Mouse (Mus musculus) thymus, adult 2 months (tissue): ENCODE measurements around the gene Macrod1. TPM values are rescaled to one million over a fixed set of nuclear protein-coding genes. Genes with fewer than 3 reads are reported as not detected.

ENCODE experiments used
- DNase-seq: peaks from one replicate; pipeline ENCODE4 v3.0.0; 2021
- H3K27ac ChIP-seq: fragments of 200-500 bp; 2 replicates; pipeline ENCODE4 v1.5.1; 2012; ENCODE audit warnings: low read length, control low read depth; ENCODE audit not compliant: control insufficient read depth, insufficient read depth
- H3K27me3 ChIP-seq: fragments of 200-500 bp; 2 replicates; pipeline ENCODE4 v1.6.1; 2012; ENCODE audit warnings: mild to moderate bottlenecking, low read length, moderate library complexity, mixed read lengths; ENCODE audit not compliant: control insufficient read depth, insufficient read depth
- H3K36me3 ChIP-seq: fragments of 200-500 bp; 2 replicates; pipeline ENCODE4 v1.6.1; 2012; ENCODE audit warnings: mild to moderate bottlenecking, low read length, moderate library complexity; ENCODE audit not compliant: control insufficient read depth, insufficient read depth
- H3K4me1 ChIP-seq: fragments of 200-500 bp; replicated peaks from 2 replicates; pipeline ENCODE4 v1.6.1; 2012; ENCODE audit warnings: low read length; ENCODE audit not compliant: control insufficient read depth, insufficient read depth
- H3K4me3 ChIP-seq: fragments of 200-500 bp; 2 replicates; pipeline ENCODE4 v1.5.1; 2012; ENCODE audit warnings: mild to moderate bottlenecking, low read length, control low read depth, moderate library complexity; ENCODE audit not compliant: control insufficient read depth, insufficient read depth
- CTCF ChIP-seq: fragments of 200-500 bp; IDR thresholded peaks from 2 replicates; pipeline ENCODE4 v1.5.1; 2012; ENCODE audit warnings: mild to moderate bottlenecking, control low read depth, low read length, moderate library complexity, borderline replicate concordance; ENCODE audit not compliant: control insufficient read depth, poor library complexity, insufficient read depth; ENCODE audit errors: extremely low read depth
- POLR2A ChIP-seq: fragments of 200-500 bp; IDR thresholded peaks from 2 replicates; pipeline ENCODE4 v1.6.1; 2012; ENCODE audit warnings: mild to moderate bottlenecking, low read length, control low read depth, moderate library complexity; ENCODE audit not compliant: control insufficient read depth, poor library complexity, insufficient read depth; ENCODE audit errors: extremely low read depth
- WGBS: fragments of 180-500 bp; shearing (Covaris S2); methylation state at CpG from one replicate; pipeline ENCODE4 v1.1.7; 2018; 5-methylcytosine and 5-hydroxymethylcytosine counted together
- polyA plus RNA-seq: library from polyadenylated mRNA; depleted of rRNA; stranded (reverse); fragments of >200 nt; gene quantifications from 2 replicates; pipeline ENCODE4 v1.2.3, GENCODE M21; 2012

Macrod1 gene
- polyA plus RNA-seq, 1 experiment = 49.3 TPM

- DNase-seq = no peak
- TF ChIP-seq POLR2A (no peak), CTCF (no peak)
- WGBS = 87% methylated on average over 9 of the region's 9 CpGs
Observed at GRCm38 (mm10) chr19:7105544-7105943, 48.9 kb downstream of the Macrod1 start, which contains the start of gene Flrt1. Gene Flrt1, minus strand, starts transcription at chr19:7105729.

GRCm38 (mm10) chr19:7106566-7106965 is 50.0 kb downstream of the Macrod1 start:
- Histone ChIP-seq H3K36me3 (no peaks in the 10 kb centered on the region), H3K27ac (no peak overlapping the region), H3K4me1 (peaks cover 15% of the 10 kb centered on the region), H3K27me3 (no peaks in the 10 kb centered on the region), H3K4me3 (no peak overlapping the region)
- DNase-seq = no peak
- TF ChIP-seq CTCF = no peak
- no peak for TF ChIP-seq POLR2A
- WGBS = 95% methylated on average over 2 of the region's 2 CpGs

More at GRCm38 (mm10) chr19:7105544-7105943, 48.9 kb downstream of the Macrod1 start, which contains the start of gene Flrt1:
- Histone ChIP-seq H3K27ac (no peak within 1 kb of the TSS), H3K4me3 (no peak within 1 kb of the TSS), H3K27me3 (no peaks in the 10 kb centered on the region), H3K36me3 (no peaks in the 10 kb centered on the region), H3K4me1 (peaks cover 12% of the 10 kb centered on the region)

GRCm38 (mm10) chr19:7107174-7107573 is 50.6 kb downstream of the Macrod1 start:
- Histone ChIP-seq H3K4me3 (no peak overlapping the region), H3K36me3 (no peaks in the 10 kb centered on the region), H3K27me3 (no peaks in the 10 kb centered on the region), H3K27ac (no peak overlapping the region), H3K4me1 (peaks cover 15% of the 10 kb centered on the region)
- WGBS = 93% methylated on average over 4 of the region's 4 CpGs
- TF ChIP-seq POLR2A (no peak), CTCF (no peak)
- no peak for DNase-seq

- peaks cover 15% of the 10 kb centered on the region for H3K4me1 ChIP-seq
- peak; percentile 35 for DNase-seq
- H3K27me3 ChIP-seq = no peaks in the 10 kb centered on the region
- no peak overlapping the region for H3K4me3 ChIP-seq
- no peaks in the 10 kb centered on the region for H3K36me3 ChIP-seq
- 65% methylated on average over 6 of the region's 6 CpGs for WGBS
- TF ChIP-seq POLR2A (no peak), CTCF (0 out of 2 replicates have a peak, but pooled peaks have one; percentile 38)
- no peak overlapping the region for H3K27ac ChIP-seq
Observed at GRCm38 (mm10) chr19:7108114-7108905, 51.7 kb downstream of the Macrod1 start.

GRCm38 (mm10) chr19:7110097-7110496 is 53.5 kb downstream of the Macrod1 start:
- TF ChIP-seq CTCF (no peak), POLR2A (no peak)
- 46% methylated on average over 5 of the region's 5 CpGs for WGBS
- no peak for DNase-seq
- no peak overlapping the region for H3K27ac ChIP-seq
- peaks cover 15% of the 10 kb centered on the region for H3K4me1 ChIP-seq
- H3K27me3 ChIP-seq = no peaks in the 10 kb centered on the region
- H3K36me3 ChIP-seq = no peaks in the 10 kb centered on the region
- no peak overlapping the region for H3K4me3 ChIP-seq

GRCm38 (mm10) chr19:7110875-7111274 is 54.3 kb downstream of the Macrod1 start:
- WGBS = 90% methylated on average over 6 of the region's 6 CpGs
- TF ChIP-seq CTCF = no peak
- no peak for TF ChIP-seq POLR2A
- H3K27ac ChIP-seq = no peak overlapping the region
- peaks cover 18% of the 10 kb centered on the region for H3K4me1 ChIP-seq
- H3K4me3 ChIP-seq = no peak overlapping the region
- H3K27me3 ChIP-seq = no peaks in the 10 kb centered on the region
- DNase-seq = no peak
- H3K36me3 ChIP-seq = no peaks in the 10 kb centered on the region

- TF ChIP-seq POLR2A = no peak
- no peak for TF ChIP-seq CTCF
- 94% methylated on average over 6 of the region's 6 CpGs for WGBS
- no peak for DNase-seq
- H3K27ac ChIP-seq = no peak overlapping the region
- H3K27me3 ChIP-seq = no peaks in the 10 kb centered on the region
- no peak overlapping the region for H3K4me3 ChIP-seq
- no peaks in the 10 kb centered on the region for H3K36me3 ChIP-seq
- H3K4me1 ChIP-seq = peaks cover 22% of the 10 kb centered on the region
Observed at GRCm38 (mm10) chr19:7111309-7111708, 54.7 kb downstream of the Macrod1 start.
